ENCODE assay signal across 21 mouse cellular contexts in genomic region chr12:85964436-85964835, GRCm38 (mm10).
DNase-seq lines count a peak whose midpoint lies in the region; ATAC-seq and TF ChIP-seq lines count a peak whose summit lies in the region.
"Had no signal": no experiment of that assay in that cellular context is flagged by ENCODE, and none has a peak within 500 bp of the region (broad histone marks: within the 10 kb centered on the region; RNA-seq: fewer than 3 reads in every experiment).

No protein-coding gene starts in this region.

- no peaks in the 10 kb centered on the region for H3K9me3 ChIP-seq in liver, postnatal 0 days (ENCODE audit: low read length)
- H3K9me3 ChIP-seq: embryonic facial prominence, embryonic 12.5 days; forebrain, embryonic 12.5 days; midbrain, embryonic 12.5 days had no signal

- no peaks in the 10 kb centered on the region; the same call in 1 of the 2 replicates for H3K36me3 ChIP-seq in liver, postnatal 0 days (replicated peaks; ENCODE audit: insufficient read depth, low read length)
- no peaks in the 10 kb centered on the region for H3K36me3 ChIP-seq in small intestine, adult 2 months (ENCODE audit: control insufficient read depth, insufficient read depth, low read length)

- 0 out of 2 replicates have a peak, but pooled peaks have one; percentile 13 for ATAC-seq in liver, postnatal 0 days
- ATAC-seq in erythroblast, adult 5-6 weeks (replicated peaks; ENCODE audit: low FRiP score, poor library complexity, severe bottlenecking), result no peak
- ATAC-seq: hindbrain, embryonic 16.5 days; intestine, embryonic 16.5 days had no signal

- H3K4me2 ChIP-seq in liver, postnatal 0 days (ENCODE audit: low read depth, low read length), result no peak overlapping the region
- H3K4me2 ChIP-seq: embryonic facial prominence, embryonic 12.5 days; forebrain, embryonic 12.5 days; midbrain, embryonic 12.5 days had no signal

- H3K27ac ChIP-seq in liver, postnatal 0 days (ENCODE audit: low read depth), result peak overlapping the region; percentile 49; the same call in 1 of the 2 replicates
- H3K27ac ChIP-seq in bone marrow, adult 2 months (ENCODE audit: control insufficient read depth, insufficient read depth, low read depth, low read length, poor library complexity), result peak overlapping the region; percentile 33; the same call in 1 of the 2 replicates
- H3K27ac ChIP-seq in small intestine, adult 2 months (ENCODE audit: insufficient read depth, low read depth, low read length), result peak overlapping the region; percentile 7; the same call in 1 of the 2 replicates
- H3K27ac ChIP-seq: forebrain, embryonic 12.5 days; layer of hippocampus, adult 2 months; liver, embryonic 14.5 days; midbrain, embryonic 12.5 days; stomach, postnatal 0 days had no signal

- TF ChIP-seq EP300 in liver, postnatal 0 days (IDR thresholded peaks at IDR 0.05; ENCODE audit: low read depth), result no peak

- H3K27me3 ChIP-seq in liver, postnatal 0 days (ENCODE audit: insufficient read depth, low read length), result no peaks in the 10 kb centered on the region
- no peaks in the 10 kb centered on the region for H3K27me3 ChIP-seq in small intestine, adult 2 months (ENCODE audit: control insufficient read depth, insufficient read depth, low read length)
- H3K27me3 ChIP-seq: embryonic facial prominence, embryonic 12.5 days; forebrain, embryonic 12.5 days; midbrain, embryonic 12.5 days had no signal

- 0 out of 2 replicates have a peak, but pooled peaks cover 4% of the 10 kb centered on the region for H3K4me1 ChIP-seq in liver, postnatal 0 days (ENCODE audit: insufficient read depth)
- H3K4me1 ChIP-seq in bone marrow, adult 2 months (ENCODE audit: control insufficient read depth, insufficient read depth, low read length), result peaks cover 4% of the 10 kb centered on the region
- 0 out of 2 replicates have a peak, but pooled peaks cover 3% of the 10 kb centered on the region for H3K4me1 ChIP-seq in small intestine, adult 2 months (ENCODE audit: control insufficient read depth, insufficient read depth, insufficient read length, low read length)
- H3K4me1 ChIP-seq: midbrain, embryonic 12.5 days had no signal

- H3K4me3 ChIP-seq in liver, postnatal 0 days (ENCODE audit: low read depth, low read length), result no peak overlapping the region
- H3K4me3 ChIP-seq in bone marrow, adult 2 months (replicated peaks; ENCODE audit: control insufficient read depth, low read depth, low read length), result no peak overlapping the region
- H3K4me3 ChIP-seq in small intestine, adult 2 months (ENCODE audit: low read depth, low read length), result no peak overlapping the region
- H3K4me3 ChIP-seq: embryonic facial prominence, embryonic 12.5 days; erythroblast, embryonic 14.5 days; forebrain, embryonic 12.5 days; layer of hippocampus, adult 2 months; midbrain, embryonic 12.5 days had no signal

- TF ChIP-seq POLR2A in bone marrow, adult 2 months (IDR thresholded peaks at IDR 0.05; ENCODE audit: borderline replicate concordance, control insufficient read depth, low read depth, low read length), result no peak
- TF ChIP-seq POLR2A in small intestine, adult 2 months (IDR thresholded peaks at IDR 0.05; ENCODE audit: low read depth, low read length), result no peak

- TF ChIP-seq CTCF in liver, postnatal 0 days (IDR thresholded peaks at IDR 0.05; ENCODE audit: low read depth), result peak; percentile 30
- TF ChIP-seq CTCF in bone marrow, adult 2 months (IDR thresholded peaks at IDR 0.05; ENCODE audit: control insufficient read depth, insufficient read depth, low read length), result no peak
- no peak for TF ChIP-seq CTCF in small intestine, adult 2 months (IDR thresholded peaks at IDR 0.05; ENCODE audit: extremely low read depth, insufficient read length, insufficient replicate concordance, low read depth, low read length)

- 69% methylated on average over 3 of the region's 3 CpGs for WGBS in liver, postnatal 0 days (ENCODE audit: insufficient replicate concordance)
- 60% methylated on average over 3 of the region's 3 CpGs for WGBS in bone marrow, adult 2 months
- whole genome bisulfite sequencing in small intestine, adult 2 months, result 74% methylated on average over 3 of the region's 3 CpGs

- DNase-seq in liver, postnatal 0 days, result no peak
- no peak for DNase-seq in liver
- peak; percentile 66 to 70 for DNase-seq in B cell, adult 2 months
- DNase-seq in cerebellum, adult 9-10 months, result no peak
- DNase-seq: cerebellum, adult 11-12 months; cerebellum, postnatal 25 days; gastrocnemius, postnatal 36 days; kidney, adult 9 months; right cerebral cortex, postnatal 14 days had no signal

- no peak overlapping the region for H3K9ac ChIP-seq in liver, postnatal 0 days (replicated peaks)
- H3K9ac ChIP-seq: embryonic facial prominence, embryonic 12.5 days; forebrain, embryonic 12.5 days; liver, embryonic 14.5 days; midbrain, embryonic 12.5 days had no signal

Comparison
In these comparisons a context has a peak if more than half of its experiments do, and no peak if none do; other contexts are left out.
1. DNase-seq: peak in B cell, adult 2 months (2 of 2); none in liver, postnatal 0 days (single experiment), liver (single experiment) and cerebellum, adult 9-10 months (single experiment).
2. Peak in every context shown above with its lines, with median percentiles within 50 percentile points of each other: H3K27ac ChIP-seq.